Mouse (Mus musculus): ENCODE results near the gene Ccdc28b. TPM values are rescaled to one million over a fixed set of nuclear protein-coding genes. Genes with fewer than 3 reads are reported as not detected.

The Ccdc28b gene
- polyA plus RNA-seq, 1 experiment from 2014 or later: 183 TPM

GRCm38 (mm10) chr4:129648656-129649055 lies 24.9 kb upstream of the Ccdc28b start:
- Histone ChIP-seq H3K4me2 (ENCODE audit: low read length) (no peak overlapping the region), H3K9ac (ENCODE audit: low read depth, low read length) (no peak overlapping the region), H3K4me3 (ENCODE audit: low read depth, low read length) (no peak overlapping the region), H3K4me1 (ENCODE audit: control insufficient read depth, insufficient read depth, low read length) (no peaks in the 10 kb centered on the region), H3K36me3 (ENCODE audit: control insufficient read depth, insufficient read depth, low read length) (peaks cover 52% of the 10 kb centered on the region), H3K27ac (ENCODE audit: low read length) (no peak overlapping the region), H3K27me3 (ENCODE audit: control insufficient read depth, insufficient read depth, low read depth, low read length) (no peaks in the 10 kb centered on the region), H3K9me3 (replicated peaks; ENCODE audit: control insufficient read depth, low read length, poor library complexity, severe bottlenecking) (no peaks in the 10 kb centered on the region)
- 86% methylated on average over 1 of the region's 1 CpGs for WGBS
- ATAC-seq: no peak

- H3K9me3 ChIP-seq (replicated peaks; ENCODE audit: control insufficient read depth, low read length, poor library complexity, severe bottlenecking): no peaks in the 10 kb centered on the region
- no peak overlapping the region for H3K27ac ChIP-seq (ENCODE audit: low read length)
- 97% methylated on average over 6 of the region's 6 CpGs for WGBS
- H3K4me1 ChIP-seq (ENCODE audit: control insufficient read depth, insufficient read depth, low read length): no peaks in the 10 kb centered on the region
- H3K27me3 ChIP-seq (ENCODE audit: control insufficient read depth, insufficient read depth, low read depth, low read length): no peaks in the 10 kb centered on the region
- H3K4me3 ChIP-seq (ENCODE audit: low read depth, low read length): no peak overlapping the region
- H3K9ac ChIP-seq (ENCODE audit: low read depth, low read length): no peak overlapping the region
- H3K4me2 ChIP-seq (ENCODE audit: low read length): no peak overlapping the region
- no peak for ATAC-seq
- peaks cover 35% of the 10 kb centered on the region for H3K36me3 ChIP-seq (ENCODE audit: control insufficient read depth, insufficient read depth, low read length)
Measured at GRCm38 (mm10) chr4:129645204-129645603, 21.5 kb upstream of the Ccdc28b start.

GRCm38 (mm10) chr4:129641756-129642155 lies 18.0 kb upstream of the Ccdc28b start:
- Histone ChIP-seq H3K4me1 (ENCODE audit: control insufficient read depth, insufficient read depth, low read length) (peaks cover 20% of the 10 kb centered on the region), H3K4me3 (ENCODE audit: low read depth, low read length) (no peak overlapping the region), H3K9me3 (replicated peaks; ENCODE audit: control insufficient read depth, low read length, poor library complexity, severe bottlenecking) (no peaks in the 10 kb centered on the region), H3K36me3 (ENCODE audit: control insufficient read depth, insufficient read depth, low read length) (peaks cover 20% of the 10 kb centered on the region), H3K4me2 (ENCODE audit: low read length) (no peak overlapping the region), H3K27ac (ENCODE audit: low read length) (no peak overlapping the region), H3K27me3 (ENCODE audit: control insufficient read depth, insufficient read depth, low read depth, low read length) (no peaks in the 10 kb centered on the region), H3K9ac (ENCODE audit: low read depth, low read length) (no peak overlapping the region)
- WGBS: 68% methylated on average over 5 of the region's 5 CpGs
- ATAC-seq: no peak

GRCm38 (mm10) chr4:129640638-129641467 lies 17.1 kb upstream of the Ccdc28b start, which contains the start of gene Txlna:
Gene Txlna (minus strand): TSS chr4:129641065.
- no peaks in the 10 kb centered on the region for H3K27me3 ChIP-seq (ENCODE audit: control insufficient read depth, insufficient read depth, low read depth, low read length)
- WGBS: under 1% methylated on average over 59 of the region's 60 CpGs
- H3K4me2 ChIP-seq (ENCODE audit: low read length): peak within 1 kb of the TSS; percentile 79
- peak within 1 kb of the TSS; percentile 94 for H3K27ac ChIP-seq (ENCODE audit: low read length)
- peak within 1 kb of the TSS; percentile 71 for H3K9ac ChIP-seq (ENCODE audit: low read depth, low read length)
- peaks cover 16% of the 10 kb centered on the region for H3K36me3 ChIP-seq (ENCODE audit: control insufficient read depth, insufficient read depth, low read length)
- H3K4me3 ChIP-seq (ENCODE audit: low read depth, low read length): peak within 1 kb of the TSS; percentile 67
- H3K4me1 ChIP-seq (ENCODE audit: control insufficient read depth, insufficient read depth, low read length): peaks cover 20% of the 10 kb centered on the region
- peak; percentile 97 for ATAC-seq
- H3K9me3 ChIP-seq (replicated peaks; ENCODE audit: control insufficient read depth, low read length, poor library complexity, severe bottlenecking): no peaks in the 10 kb centered on the region

- 2% methylated on average over 17 of the region's 17 CpGs for WGBS
- Histone ChIP-seq H3K9ac (ENCODE audit: low read depth, low read length) (peak overlapping the region; percentile 71), H3K27ac (ENCODE audit: low read length) (peak overlapping the region; percentile 94), H3K4me2 (ENCODE audit: low read length) (peak overlapping the region; percentile 79), H3K36me3 (ENCODE audit: control insufficient read depth, insufficient read depth, low read length) (peaks cover 12% of the 10 kb centered on the region), H3K4me3 (ENCODE audit: low read depth, low read length) (peak overlapping the region; percentile 67), H3K4me1 (ENCODE audit: control insufficient read depth, insufficient read depth, low read length) (peaks cover 20% of the 10 kb centered on the region), H3K9me3 (replicated peaks; ENCODE audit: control insufficient read depth, low read length, poor library complexity, severe bottlenecking) (no peaks in the 10 kb centered on the region), H3K27me3 (ENCODE audit: control insufficient read depth, insufficient read depth, low read depth, low read length) (no peaks in the 10 kb centered on the region)
- no peak for ATAC-seq
Measured at GRCm38 (mm10) chr4:129640101-129640637, 16.4 kb upstream of the Ccdc28b start.

- Histone ChIP-seq H3K9me3 (replicated peaks; ENCODE audit: control insufficient read depth, low read length, poor library complexity, severe bottlenecking) (no peaks in the 10 kb centered on the region), H3K4me3 (ENCODE audit: low read depth, low read length) (no peak overlapping the region; the same call in 1 of the 2 replicates), H3K36me3 (ENCODE audit: control insufficient read depth, insufficient read depth, low read length) (peaks cover 9% of the 10 kb centered on the region), H3K9ac (ENCODE audit: low read depth, low read length) (no peak overlapping the region), H3K27ac (ENCODE audit: low read length) (no peak overlapping the region), H3K4me1 (ENCODE audit: control insufficient read depth, insufficient read depth, low read length) (peaks cover 20% of the 10 kb centered on the region), H3K4me2 (ENCODE audit: low read length) (peak overlapping the region; percentile 79), H3K27me3 (ENCODE audit: control insufficient read depth, insufficient read depth, low read depth, low read length) (no peaks in the 10 kb centered on the region)
- WGBS: 82% methylated on average over 15 of the region's 15 CpGs
- no peak for ATAC-seq
Measured at GRCm38 (mm10) chr4:129639221-129639620, 15.5 kb upstream of the Ccdc28b start.

GRCm38 (mm10) chr4:129633852-129634251 lies 10.1 kb upstream of the Ccdc28b start:
- no peak overlapping the region for H3K27ac ChIP-seq (ENCODE audit: low read length)
- peaks cover 43% of the 10 kb centered on the region for H3K36me3 ChIP-seq (ENCODE audit: control insufficient read depth, insufficient read depth, low read length)
- H3K4me2 ChIP-seq (ENCODE audit: low read length): no peak overlapping the region
- 95% methylated on average over 6 of the region's 6 CpGs for WGBS
- no peak overlapping the region for H3K9ac ChIP-seq (ENCODE audit: low read depth, low read length)
- H3K4me1 ChIP-seq (ENCODE audit: control insufficient read depth, insufficient read depth, low read length): peaks cover 9% of the 10 kb centered on the region
- no peak for ATAC-seq
- no peaks in the 10 kb centered on the region for H3K9me3 ChIP-seq (replicated peaks; ENCODE audit: control insufficient read depth, low read length, poor library complexity, severe bottlenecking)
- no peak overlapping the region for H3K4me3 ChIP-seq (ENCODE audit: low read depth, low read length)
- H3K27me3 ChIP-seq (ENCODE audit: control insufficient read depth, insufficient read depth, low read depth, low read length): no peaks in the 10 kb centered on the region

GRCm38 (mm10) chr4:129631867-129632266 lies 8.1 kb upstream of the Ccdc28b start:
- ATAC-seq: no peak
- Histone ChIP-seq H3K27me3 (ENCODE audit: control insufficient read depth, insufficient read depth, low read depth, low read length) (no peaks in the 10 kb centered on the region), H3K4me2 (ENCODE audit: low read length) (no peak overlapping the region), H3K9ac (ENCODE audit: low read depth, low read length) (no peak overlapping the region), H3K4me1 (ENCODE audit: control insufficient read depth, insufficient read depth, low read length) (no peaks in the 10 kb centered on the region), H3K9me3 (replicated peaks; ENCODE audit: control insufficient read depth, low read length, poor library complexity, severe bottlenecking) (no peaks in the 10 kb centered on the region), H3K36me3 (ENCODE audit: control insufficient read depth, insufficient read depth, low read length) (peaks cover 51% of the 10 kb centered on the region), H3K27ac (ENCODE audit: low read length) (no peak overlapping the region), H3K4me3 (ENCODE audit: low read depth, low read length) (no peak overlapping the region)
- 95% methylated on average over 12 of the region's 12 CpGs for WGBS

- H3K4me3 ChIP-seq (ENCODE audit: low read depth, low read length): no peak overlapping the region
- no peaks in the 10 kb centered on the region for H3K9me3 ChIP-seq (replicated peaks; ENCODE audit: control insufficient read depth, low read length, poor library complexity, severe bottlenecking)
- no peak overlapping the region for H3K27ac ChIP-seq (ENCODE audit: low read length)
- ATAC-seq: no peak
- no peak overlapping the region for H3K9ac ChIP-seq (ENCODE audit: low read depth, low read length)
- H3K27me3 ChIP-seq (ENCODE audit: control insufficient read depth, insufficient read depth, low read depth, low read length): no peaks in the 10 kb centered on the region
- H3K36me3 ChIP-seq (ENCODE audit: control insufficient read depth, insufficient read depth, low read length): peaks cover 58% of the 10 kb centered on the region
- no peaks in the 10 kb centered on the region; the same call in 1 of the 2 replicates for H3K4me1 ChIP-seq (ENCODE audit: control insufficient read depth, insufficient read depth, low read length)
- H3K4me2 ChIP-seq (ENCODE audit: low read length): no peak overlapping the region
- WGBS: 74% methylated on average over 4 of the region's 4 CpGs
Measured at GRCm38 (mm10) chr4:129630944-129631343, 7.2 kb upstream of the Ccdc28b start.
